Mouse (Mus musculus): ENCODE data around the gene Rasa4. TPM values are rescaled to one million over a fixed set of nuclear protein-coding genes. Genes with fewer than 3 reads are reported as not detected.
"Not testable (repeated sequence)": the region's sequence is repeated elsewhere in the genome, so short reads cannot be mapped to it uniquely, and the experiment has no call there.

Gene Rasa4
- polyA plus RNA-seq, 1 experiment from 2014 or later = 0.96 TPM

- Histone ChIP-seq H3K27ac (ENCODE audit: low read depth, low read length) (no peak overlapping the region), H3K4me3 (ENCODE audit: low read depth, low read length) (no peak overlapping the region), H3K36me3 (ENCODE audit: control insufficient read depth, insufficient read depth, low read length) (no peaks in the 10 kb centered on the region), H3K4me2 (no peak overlapping the region), H3K4me1 (ENCODE audit: control insufficient read depth, insufficient read depth, low read length) (0 out of 2 replicates have a peak, but pooled peaks cover 3% of the 10 kb centered on the region), H3K9me3 (replicated peaks; ENCODE audit: control insufficient read depth, low read length) (no peaks in the 10 kb centered on the region), H3K9ac (ENCODE audit: low read depth, low read length) (no peak overlapping the region), H3K27me3 (ENCODE audit: control insufficient read depth, insufficient read depth, low read length) (no peaks in the 10 kb centered on the region)
- ATAC-seq (replicated peaks; ENCODE audit: insufficient number of reproducible peaks, low FRiP score, low TSS enrichment) = no peak
- WGBS (ENCODE audit: insufficient replicate concordance) = 67% methylated on average over 13 of the region's 13 CpGs
Measured at GRCm38 (mm10) chr5:136044865-136045264, 38.9 kb upstream of the Rasa4 start.

- Histone ChIP-seq H3K27ac (ENCODE audit: low read depth, low read length) (no peak overlapping the region), H3K4me1 (ENCODE audit: control insufficient read depth, insufficient read depth, low read length) (no peaks in the 10 kb centered on the region), H3K36me3 (ENCODE audit: control insufficient read depth, insufficient read depth, low read length) (no peaks in the 10 kb centered on the region), H3K9me3 (replicated peaks; ENCODE audit: control insufficient read depth, low read length) (no peaks in the 10 kb centered on the region), H3K4me2 (no peak overlapping the region), H3K9ac (ENCODE audit: low read depth, low read length) (no peak overlapping the region), H3K27me3 (ENCODE audit: control insufficient read depth, insufficient read depth, low read length) (no peaks in the 10 kb centered on the region), H3K4me3 (ENCODE audit: low read depth, low read length) (no peak overlapping the region)
- 37% methylated on average over 9 of the region's 9 CpGs for WGBS (ENCODE audit: insufficient replicate concordance)
- no peak for ATAC-seq (replicated peaks; ENCODE audit: insufficient number of reproducible peaks, low FRiP score, low TSS enrichment)
Measured at GRCm38 (mm10) chr5:136045408-136045807, 38.3 kb upstream of the Rasa4 start.

DNA sequence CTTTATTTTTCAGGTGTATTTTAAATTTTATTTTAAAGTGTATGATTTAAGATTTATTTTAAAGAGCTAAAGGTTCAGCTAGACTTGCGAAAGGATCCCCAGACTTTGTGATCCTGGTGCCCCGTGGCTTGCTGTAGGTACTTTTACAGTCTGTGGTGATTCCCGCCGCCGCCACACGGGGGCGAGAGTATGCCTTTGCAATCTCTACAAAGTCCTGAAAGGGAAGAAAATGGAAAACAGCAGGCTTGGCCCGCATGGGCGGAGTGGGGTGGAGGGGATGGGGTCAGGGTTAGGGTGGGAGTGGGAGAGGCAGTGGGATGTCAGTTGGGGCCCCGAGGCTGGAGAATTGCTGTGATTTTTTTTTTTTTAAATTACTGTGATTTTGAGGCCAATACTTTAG lies 37.7 kb upstream of the Rasa4 start:
- no peak for ATAC-seq (replicated peaks; ENCODE audit: insufficient number of reproducible peaks, low FRiP score, low TSS enrichment)
- 6% methylated on average over 10 of the region's 10 CpGs for WGBS (ENCODE audit: insufficient replicate concordance)
- no peak overlapping the region for H3K27ac ChIP-seq (ENCODE audit: low read depth, low read length)

GRCm38 (mm10) chr5:136048541-136048940 lies 35.2 kb upstream of the Rasa4 start:
- ATAC-seq (replicated peaks; ENCODE audit: insufficient number of reproducible peaks, low FRiP score, low TSS enrichment); H3K27ac ChIP-seq (ENCODE audit: low read depth, low read length): not testable (repeated sequence)

More for the DNA sequence above, 37.7 kb upstream of the Rasa4 start:
- Histone ChIP-seq H3K4me3 (ENCODE audit: low read depth, low read length) (no peak overlapping the region), H3K4me1 (ENCODE audit: control insufficient read depth, insufficient read depth, low read length) (no peaks in the 10 kb centered on the region), H3K4me2 (no peak overlapping the region), H3K27me3 (ENCODE audit: control insufficient read depth, insufficient read depth, low read length) (no peaks in the 10 kb centered on the region), H3K9me3 (replicated peaks; ENCODE audit: control insufficient read depth, low read length) (no peaks in the 10 kb centered on the region), H3K36me3 (ENCODE audit: control insufficient read depth, insufficient read depth, low read length) (no peaks in the 10 kb centered on the region), H3K9ac (ENCODE audit: low read depth, low read length) (no peak overlapping the region)

DNA sequence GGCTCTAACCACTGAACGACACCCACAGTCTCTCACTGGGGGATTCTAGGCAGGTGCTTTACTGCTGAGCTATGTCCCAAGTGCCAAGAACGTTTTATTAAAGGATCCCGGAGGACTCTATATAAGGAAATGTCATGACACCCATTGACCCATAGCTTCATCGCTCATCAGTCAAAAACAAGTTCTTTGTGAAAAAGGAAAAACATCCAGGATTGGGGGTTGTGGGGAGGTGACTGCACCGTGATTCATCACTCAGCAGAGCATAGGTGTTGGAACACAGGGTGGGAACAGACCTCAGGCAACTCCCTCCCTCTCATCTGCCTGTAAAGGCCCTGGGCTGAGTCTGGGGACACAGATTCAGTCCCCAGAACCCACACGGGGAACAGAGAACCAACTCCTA lies 33.8 kb upstream of the Rasa4 start:
- Histone ChIP-seq H3K4me1 (ENCODE audit: control insufficient read depth, insufficient read depth, low read length) (peaks cover 12% of the 10 kb centered on the region), H3K4me3 (ENCODE audit: low read depth, low read length) (no peak overlapping the region), H3K27ac (ENCODE audit: low read depth, low read length) (no peak overlapping the region), H3K9me3 (replicated peaks; ENCODE audit: control insufficient read depth, low read length) (no peaks in the 10 kb centered on the region), H3K27me3 (ENCODE audit: control insufficient read depth, insufficient read depth, low read length) (no peaks in the 10 kb centered on the region), H3K9ac (ENCODE audit: low read depth, low read length) (no peak overlapping the region), H3K4me2 (no peak overlapping the region), H3K36me3 (ENCODE audit: control insufficient read depth, insufficient read depth, low read length) (no peaks in the 10 kb centered on the region)
- 59% methylated on average over 6 of the region's 6 CpGs for WGBS (ENCODE audit: insufficient replicate concordance)
- ATAC-seq (replicated peaks; ENCODE audit: insufficient number of reproducible peaks, low FRiP score, low TSS enrichment) = no peak

More at GRCm38 (mm10) chr5:136048541-136048940, 35.2 kb upstream of the Rasa4 start:
- not testable (repeated sequence) for H3K36me3 ChIP-seq (ENCODE audit: control insufficient read depth, insufficient read depth, low read length); H3K27me3 ChIP-seq (ENCODE audit: control insufficient read depth, insufficient read depth, low read length); H3K4me2 ChIP-seq; H3K9me3 ChIP-seq (replicated peaks; ENCODE audit: control insufficient read depth, low read length); H3K9ac ChIP-seq (ENCODE audit: low read depth, low read length); H3K4me3 ChIP-seq (ENCODE audit: low read depth, low read length)
- peaks cover 12% of the 10 kb centered on the region for H3K4me1 ChIP-seq (ENCODE audit: control insufficient read depth, insufficient read depth, low read length)

DNA sequence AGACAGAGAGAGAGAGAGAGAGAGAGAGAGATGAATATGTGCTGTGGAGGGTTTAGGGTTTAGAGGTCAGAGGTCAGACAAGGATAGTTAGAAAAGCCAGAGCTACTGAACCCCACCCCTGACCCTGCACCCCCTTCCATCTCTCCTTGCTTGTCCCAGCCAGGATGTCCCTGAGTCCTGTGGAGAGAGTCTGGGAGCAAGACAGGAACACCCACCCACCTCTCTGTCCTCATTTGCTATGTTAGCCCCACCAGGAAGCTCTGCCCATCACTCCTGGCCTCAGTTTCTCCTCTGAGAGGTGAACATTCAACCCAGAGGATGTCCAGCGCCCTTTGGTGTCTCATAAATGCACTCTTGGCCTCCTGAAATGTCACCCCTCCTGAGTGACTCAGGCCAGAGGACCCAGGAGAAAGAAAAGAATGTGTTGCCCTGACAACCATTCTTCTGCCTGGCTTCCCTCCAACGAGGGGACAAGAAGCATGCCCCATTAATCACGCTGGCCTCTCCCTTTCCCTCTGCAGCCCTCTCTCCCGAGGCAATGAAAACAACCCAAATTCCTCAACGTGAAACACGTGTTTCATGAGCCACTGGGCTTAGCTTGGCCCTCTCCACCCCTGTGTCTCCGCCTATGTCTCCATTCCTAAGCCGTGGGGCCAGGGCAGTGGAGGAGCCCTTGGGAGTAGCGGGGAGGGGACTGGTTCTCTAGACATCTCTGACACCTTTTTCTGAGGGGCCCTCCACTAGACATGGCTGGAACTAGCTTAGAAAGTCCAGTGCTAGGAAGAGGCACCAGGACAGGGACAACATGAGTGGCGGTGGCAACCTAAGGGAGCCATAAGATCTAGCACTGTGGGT lies 32.3 kb upstream of the Rasa4 start:
- Histone ChIP-seq H3K4me2 (peak overlapping the region; percentile 40), H3K4me3 (ENCODE audit: low read depth, low read length) (no peak overlapping the region), H3K4me1 (ENCODE audit: control insufficient read depth, insufficient read depth, low read length) (peaks cover 12% of the 10 kb centered on the region), H3K27me3 (ENCODE audit: control insufficient read depth, insufficient read depth, low read length) (no peaks in the 10 kb centered on the region), H3K36me3 (ENCODE audit: control insufficient read depth, insufficient read depth, low read length) (no peaks in the 10 kb centered on the region), H3K27ac (ENCODE audit: low read depth, low read length) (peak overlapping the region; percentile 77), H3K9ac (ENCODE audit: low read depth, low read length) (peak overlapping the region; percentile 34; the same call in 1 of the 2 replicates), H3K9me3 (replicated peaks; ENCODE audit: control insufficient read depth, low read length) (no peaks in the 10 kb centered on the region)
- 15% methylated on average over 10 of the region's 10 CpGs for WGBS (ENCODE audit: insufficient replicate concordance)
- peak; percentile 62; the same call in 1 of the 2 replicates for ATAC-seq (replicated peaks; ENCODE audit: insufficient number of reproducible peaks, low FRiP score, low TSS enrichment)

DNA sequence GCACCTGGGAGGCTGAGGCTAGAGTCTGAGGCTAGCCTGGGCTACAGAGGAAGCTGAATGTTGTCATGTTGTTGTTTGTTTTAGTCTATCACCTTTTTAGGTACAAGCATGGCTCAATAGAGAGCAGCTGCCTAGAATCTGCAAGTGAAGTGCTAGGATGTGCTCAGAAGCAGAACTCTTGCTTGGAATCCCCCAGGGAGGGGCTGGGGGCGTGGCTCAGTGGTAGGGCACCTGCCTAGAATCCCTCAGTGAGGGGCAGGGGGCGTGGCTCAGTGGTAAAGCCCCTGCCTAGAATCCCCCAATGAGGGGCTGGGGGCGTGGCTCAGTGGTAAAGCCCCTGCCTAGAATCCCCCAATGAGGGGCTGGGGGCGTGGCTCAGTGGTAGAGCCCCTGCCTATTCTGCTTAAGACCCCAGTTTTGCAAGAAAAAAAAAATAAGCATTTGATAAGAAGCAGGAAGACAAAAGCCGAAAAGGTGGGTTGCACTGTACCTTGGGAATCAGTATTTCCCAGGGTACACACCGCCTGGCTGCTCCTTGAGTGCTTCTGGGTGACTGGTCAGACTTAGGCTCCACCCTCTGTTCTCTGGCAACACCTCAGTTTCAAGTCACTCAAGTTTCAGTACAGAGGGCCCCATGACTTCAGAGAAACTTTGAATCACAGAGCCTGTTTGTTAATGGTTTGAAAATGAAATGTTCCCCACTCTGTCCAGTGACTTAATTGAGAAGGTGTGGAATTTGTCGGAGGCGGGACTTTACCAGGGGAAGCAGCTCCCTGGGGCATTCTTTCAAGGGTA lies 30.7 kb upstream of the Rasa4 start:
- Histone ChIP-seq H3K4me3 (ENCODE audit: low read depth, low read length) (no peak overlapping the region), H3K4me2 (no peak overlapping the region), H3K27ac (ENCODE audit: low read depth, low read length) (no peak overlapping the region), H3K4me1 (ENCODE audit: control insufficient read depth, insufficient read depth, low read length) (peaks cover 12% of the 10 kb centered on the region), H3K9me3 (replicated peaks; ENCODE audit: control insufficient read depth, low read length) (no peaks in the 10 kb centered on the region), H3K9ac (ENCODE audit: low read depth, low read length) (no peak overlapping the region), H3K36me3 (ENCODE audit: control insufficient read depth, insufficient read depth, low read length) (no peaks in the 10 kb centered on the region), H3K27me3 (ENCODE audit: control insufficient read depth, insufficient read depth, low read length) (no peaks in the 10 kb centered on the region)
- WGBS (ENCODE audit: insufficient replicate concordance) = 69% methylated on average over 8 of the region's 8 CpGs
- ATAC-seq (replicated peaks; ENCODE audit: insufficient number of reproducible peaks, low FRiP score, low TSS enrichment) = no peak

GRCm38 (mm10) chr5:136054301-136055077 lies 29.2 kb upstream of the Rasa4 start, which contains the start of gene Upk3bl:
Gene Upk3bl, plus strand, starts transcription at chr5:136054492.
- H3K4me1 ChIP-seq (ENCODE audit: control insufficient read depth, insufficient read depth, low read length) = peaks cover 12% of the 10 kb centered on the region
- H3K4me2 ChIP-seq = no peak within 1 kb of the TSS
- no peak within 1 kb of the TSS for H3K4me3 ChIP-seq (ENCODE audit: low read depth, low read length)
- 84% methylated on average over 11 of the region's 11 CpGs for WGBS (ENCODE audit: insufficient replicate concordance)
- no peak within 1 kb of the TSS for H3K9ac ChIP-seq (ENCODE audit: low read depth, low read length)
- no peaks in the 10 kb centered on the region for H3K36me3 ChIP-seq (ENCODE audit: control insufficient read depth, insufficient read depth, low read length)
- no peak for ATAC-seq (replicated peaks; ENCODE audit: insufficient number of reproducible peaks, low FRiP score, low TSS enrichment)
- no peak within 1 kb of the TSS for H3K27ac ChIP-seq (ENCODE audit: low read depth, low read length)
- peaks cover 3% of the 10 kb centered on the region; the same call in 1 of the 2 replicates for H3K27me3 ChIP-seq (ENCODE audit: control insufficient read depth, insufficient read depth, low read length)
- no peaks in the 10 kb centered on the region for H3K9me3 ChIP-seq (replicated peaks; ENCODE audit: control insufficient read depth, low read length)

All from heart, embryonic 11.5 days (tissue).